Mouse (Mus musculus): ENCODE results near the gene Pgs1.

- TF ChIP-seq CHD1 (IDR thresholded peaks at IDR 0.05; ENCODE audit: low read depth, low read length): no peak
- TF ChIP-seq E2F4 (IDR thresholded peaks at IDR 0.05; ENCODE audit: insufficient replicate concordance, low read depth, low read length): no peak
- no peak for TF ChIP-seq TBP (conservative IDR thresholded peaks at IDR 0.05; ENCODE audit: low read depth, low read length)
- TF ChIP-seq CTCF (conservative IDR thresholded peaks at IDR 0.05 in 1 of 2, IDR thresholded peaks at IDR 0.05 in 1 of 2; ENCODE audit: low read depth in 2 of 2, low read length in 2 of 2): no peak
- no peak for TF ChIP-seq HCFC1 (IDR thresholded peaks at IDR 0.05; ENCODE audit: low read depth, low read length)
- no peak for TF ChIP-seq USF1 (IDR thresholded peaks at IDR 0.05; ENCODE audit: low read depth, low read length)
- TF ChIP-seq NELFE (IDR thresholded peaks at IDR 0.05; ENCODE audit: low read depth, low read length): no peak
- TF ChIP-seq GABPA (IDR thresholded peaks at IDR 0.05; ENCODE audit: insufficient replicate concordance, low read depth, low read length): no peak
- TF ChIP-seq POLR2A (IDR thresholded peaks at IDR 0.05; ENCODE audit: low read depth, low read length): no peak
- TF ChIP-seq BHLHE40 (IDR thresholded peaks at IDR 0.05; ENCODE audit: low read depth, low read length): no peak
These were observed 46.9 kb upstream of the Pgs1 start for GRCm38 (mm10) chr11:117939004-117939730.
